In the genomic region with DNA sequence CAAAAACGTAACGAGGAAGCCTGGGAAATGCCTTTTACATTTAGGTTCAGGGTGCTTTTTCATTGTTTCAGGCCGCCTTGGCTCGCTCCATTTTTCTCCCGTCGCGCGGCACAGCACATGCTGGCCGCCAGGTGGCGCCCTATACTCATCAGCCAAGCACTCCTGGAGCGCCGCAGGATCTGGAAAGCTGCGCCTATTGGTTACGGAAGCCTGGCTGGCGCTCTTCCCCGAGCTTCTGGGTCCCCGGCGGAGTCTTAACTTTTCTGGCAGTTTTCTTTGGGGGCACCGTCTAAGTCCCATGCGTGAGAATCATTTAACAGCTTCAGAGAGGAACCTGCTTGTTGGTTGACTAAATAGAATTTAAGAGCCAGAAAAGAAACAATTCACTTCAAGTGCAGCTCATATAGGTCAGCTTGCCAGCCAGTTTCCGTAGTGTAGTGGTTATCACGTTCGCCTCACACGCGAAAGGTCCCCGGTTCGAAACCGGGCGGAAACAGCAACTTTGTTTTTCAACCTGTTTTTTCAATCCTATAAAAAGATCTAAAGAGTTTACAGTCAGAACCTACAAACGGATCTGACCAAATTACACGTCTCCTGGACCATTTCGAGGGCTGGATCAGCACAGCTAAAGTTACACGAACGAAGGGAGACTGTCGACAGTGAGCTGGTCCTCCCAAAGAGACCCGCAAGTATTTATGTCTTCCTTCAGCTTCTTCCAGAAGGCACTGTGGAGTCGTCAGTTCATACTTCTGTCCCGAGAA, we compare ENCODE assay signal across 8 mouse cellular contexts. TPM values are rescaled to one million over a fixed set of nuclear protein-coding genes. Genes with fewer than 3 reads are reported as not detected.
DNase-seq lines count a peak whose midpoint lies in the region; ATAC-seq and TF ChIP-seq lines count a peak whose summit lies in the region.

No protein-coding gene starts in this region.

- no peak for TF ChIP-seq POLR2A in myocyte (IDR thresholded peaks at IDR 0.05; ENCODE audit: insufficient read length, low read depth)

- H3K79me2 ChIP-seq in myocyte (ENCODE audit: control insufficient read depth, insufficient read depth) = no peaks in the 10 kb centered on the region

- DNase-seq in c-Kit-negative CD71-positive TER-119-positive erythroid progenitor cells, embryonic 14.5 days (ENCODE audit: low read depth, low spot score) = peak; percentile 86
- peak; percentile 86 for DNase-seq in fibroblast of lung, adult 2 months (ENCODE audit: low read depth)
- peak; percentile 95 for DNase-seq in kidney, postnatal 10 days
- DNase-seq in liver, embryonic 11.5 days (ENCODE audit: low spot score) = peak; percentile 92
- peak; percentile 89 to 97 for DNase-seq in spleen, postnatal 4 days (ENCODE audit: low spot score in 2 of 2)

- no peaks in the 10 kb centered on the region for H3K36me3 ChIP-seq in heart, embryonic 14.5 days (ENCODE audit: control insufficient read depth, insufficient read depth, low read length)
- H3K36me3 ChIP-seq in liver, embryonic 11.5 days (ENCODE audit: control insufficient read depth, insufficient read depth, low read length) = no peaks in the 10 kb centered on the region
- H3K36me3 ChIP-seq in myocyte (ENCODE audit: control insufficient read depth, insufficient read depth) = no peaks in the 10 kb centered on the region

- ATAC-seq in CD4-positive, CD25-positive, alpha-beta regulatory T cell, adult 4 months = peak; percentile 78
- ATAC-seq in heart, embryonic 14.5 days (ENCODE audit: insufficient number of reproducible peaks, insufficient read depth, low FRiP score, low read depth) = peak; percentile 85
- ATAC-seq in liver, embryonic 11.5 days (replicated peaks; ENCODE audit: low FRiP score) = peak; percentile 86

- H3K4me1 ChIP-seq in heart, embryonic 14.5 days (ENCODE audit: control insufficient read depth in 2 of 2, insufficient read depth in 2 of 2, low read length in 2 of 2) = peaks cover 4 to 5% of the 10 kb centered on the region in 2 experiments
- H3K4me1 ChIP-seq in liver, embryonic 11.5 days (replicated peaks; ENCODE audit: control insufficient read depth, insufficient read depth, low read length) = peaks cover 19% of the 10 kb centered on the region

- H3K27ac ChIP-seq in heart, embryonic 14.5 days (replicated peaks in 1 of 2; ENCODE audit: control insufficient read depth in 1 of 2, insufficient read depth in 1 of 2, low read depth in 2 of 2, low read length in 2 of 2) = peak overlapping the region; percentile 70 to 86
- H3K27ac ChIP-seq in liver, embryonic 11.5 days (ENCODE audit: low read depth, low read length) = peak overlapping the region; percentile 70

- H3K9ac ChIP-seq in heart, embryonic 14.5 days (ENCODE audit: low read length) = peak overlapping the region; percentile 80
- peak overlapping the region; percentile 71 for H3K9ac ChIP-seq in liver, embryonic 11.5 days (ENCODE audit: low read depth, low read length)

- under 1% methylated on average over 38 of the region's 38 CpGs for WGBS in heart, embryonic 14.5 days
- under 1% methylated on average over 38 of the region's 38 CpGs for WGBS in liver, embryonic 11.5 days

- H3K27me3 ChIP-seq in heart, embryonic 14.5 days (ENCODE audit: control insufficient read depth, insufficient read depth, low read length) = no peaks in the 10 kb centered on the region
- no peaks in the 10 kb centered on the region for H3K27me3 ChIP-seq in liver, embryonic 11.5 days (replicated peaks; ENCODE audit: control insufficient read depth, insufficient read depth, low read length)
- no peaks in the 10 kb centered on the region for H3K27me3 ChIP-seq in myocyte (ENCODE audit: control insufficient read depth, insufficient read depth, insufficient read length)

- no peaks in the 10 kb centered on the region for H3K9me3 ChIP-seq in heart, embryonic 14.5 days (ENCODE audit: control insufficient read depth, low read length)
- no peaks in the 10 kb centered on the region for H3K9me3 ChIP-seq in liver, embryonic 11.5 days (ENCODE audit: control insufficient read depth, low read length)

- peak overlapping the region; percentile 57 to 73 for H3K4me3 ChIP-seq in heart, embryonic 14.5 days (ENCODE audit: control insufficient read depth in 1 of 2, insufficient read depth in 1 of 2, low read depth in 1 of 2, low read length in 2 of 2)
- peak overlapping the region; percentile 67 for H3K4me3 ChIP-seq in liver, embryonic 11.5 days (ENCODE audit: low read depth, low read length)
- H3K4me3 ChIP-seq in myocyte = peak overlapping the region; percentile 54

- H3ac ChIP-seq in myocyte (ENCODE audit: control insufficient read depth, insufficient read length) = no peak overlapping the region

- H3K4me2 ChIP-seq in heart, embryonic 14.5 days (ENCODE audit: low read length) = peak overlapping the region; percentile 84
- peak overlapping the region; percentile 94 for H3K4me2 ChIP-seq in liver, embryonic 11.5 days
- H3K4me2 ChIP-seq in myocyte (ENCODE audit: low read depth) = peak overlapping the region; percentile 98

TF ChIP-seq in myocyte, 11 proteins besides CTCF, POLR2A, EP300 and RAD21:
- TF ChIP-seq E2F4 (IDR thresholded peaks at IDR 0.05; ENCODE audit: insufficient read depth) (no peak), TCF3 (IDR thresholded peaks at IDR 0.05; ENCODE audit: insufficient read length, low read depth) (no peak), CEBPB (IDR thresholded peaks at IDR 0.05; ENCODE audit: insufficient read depth, poor library complexity, severe bottlenecking) (0 out of 2 replicates have a peak, but pooled peaks have one; percentile 15), USF1 (IDR thresholded peaks at IDR 0.05; ENCODE audit: low read depth) (no peak), REST (IDR thresholded peaks at IDR 0.05; ENCODE audit: insufficient read depth, insufficient read length) (no peak)

RNA-seq across cellular contexts. Expression of a gene that starts 2.5 kb away (rescaled TPM):
- polyA plus RNA-seq in CD4-positive, CD25-positive, alpha-beta regulatory T cell, adult 4 months (2017; shearing (Covaris generic)) = 1 to 10 TPM; 4.8 to 5.5 TPM
- 3.0 and 4.7 TPM in 2 replicates for polyA plus RNA-seq in heart, embryonic 14.5 days (2014; fragmentation: Nextera tagmentation; extraction: Ambion mirVana)
- polyA plus RNA-seq in liver, embryonic 11.5 days (2014; fragmentation: Nextera tagmentation; extraction: Ambion mirVana) = 1.4 and 2.2 TPM in 2 replicates
- 2.2 TPM for polyA plus RNA-seq in myocyte (2012; fragmentation: generic; extraction: Trizol)

RNA-seq across cellular contexts. Expression of a gene that starts 39.2 kb away (rescaled TPM):
- 100 to 1,000 TPM; 135 to 150 TPM for polyA plus RNA-seq in CD4-positive, CD25-positive, alpha-beta regulatory T cell, adult 4 months (2017; shearing (Covaris generic))
- 622 and 642 TPM in 2 replicates for polyA plus RNA-seq in heart, embryonic 14.5 days (2014; fragmentation: Nextera tagmentation; extraction: Ambion mirVana)
- polyA plus RNA-seq in liver, embryonic 11.5 days (2014; fragmentation: Nextera tagmentation; extraction: Ambion mirVana) = 261 and 281 TPM in 2 replicates
- 169 TPM for polyA plus RNA-seq in myocyte (2012; fragmentation: generic; extraction: Trizol)

RNA-seq across cellular contexts. Expression of a gene that starts 39.3 kb away (rescaled TPM):
- polyA plus RNA-seq in CD4-positive, CD25-positive, alpha-beta regulatory T cell, adult 4 months (2017; shearing (Covaris generic)) = not detected
- not detected in 2 replicates for polyA plus RNA-seq in heart, embryonic 14.5 days (2014; fragmentation: Nextera tagmentation; extraction: Ambion mirVana)
- 0.14 TPM in 1 of 2 replicates, not detected in the other for polyA plus RNA-seq in liver, embryonic 11.5 days (2014; fragmentation: Nextera tagmentation; extraction: Ambion mirVana)
- 0.11 TPM for polyA plus RNA-seq in myocyte (2012; fragmentation: generic; extraction: Trizol)

RNA-seq across cellular contexts. Expression of a gene that starts 46.5 kb away (rescaled TPM):
- polyA plus RNA-seq in CD4-positive, CD25-positive, alpha-beta regulatory T cell, adult 4 months (2017; shearing (Covaris generic)) = not detected
- 9.7 and 9.8 TPM in 2 replicates for polyA plus RNA-seq in heart, embryonic 14.5 days (2014; fragmentation: Nextera tagmentation; extraction: Ambion mirVana)
- 28.7 and 29.8 TPM in 2 replicates for polyA plus RNA-seq in liver, embryonic 11.5 days (2014; fragmentation: Nextera tagmentation; extraction: Ambion mirVana)
- polyA plus RNA-seq in myocyte (2012; fragmentation: generic; extraction: Trizol) = 0.05 TPM

Comparison
In these comparisons a context has a peak if more than half of its experiments do, and no peak if none do; other contexts are left out.
1. Peak in every context shown above with its lines: DNase-seq, ATAC-seq, H3K4me3 ChIP-seq and H3K27ac ChIP-seq.